Mouse (Mus musculus) forebrain, embryonic 14.5 days (tissue): ENCODE measurements around the gene Olfr877. TPM values are rescaled to one million over a fixed set of nuclear protein-coding genes. Genes with fewer than 3 reads are reported as not detected.

Experiments
- ATAC-seq: fragments of 200-750 bp; cut with Nextera tagmentation; 2 replicates; pipeline ENCODE4 v1.8.0; 2017; ENCODE audit warnings: mild to moderate bottlenecking, moderate library complexity
- DNase-seq: peaks from one replicate; pipeline ENCODE4 v3.0.0-alpha.2; 2015; ENCODE audit warnings: low spot score
- H3K27ac ChIP-seq: fragments of 300-500 bp; sonication (generic); 2 replicates; pipeline ENCODE4 v1.5.1; 2014; ENCODE audit warnings: low read depth, mild to moderate bottlenecking, control low read depth, low read length, moderate library complexity
- H3K27me3 ChIP-seq: fragments of 300-500 bp; sonication (generic); replicated peaks from 2 replicates; pipeline ENCODE4 v1.6.1; 2014; ENCODE audit warnings: low read length, control low read depth, mixed read lengths; ENCODE audit not compliant: control insufficient read depth, insufficient read depth
- H3K36me3 ChIP-seq: fragments of 300-500 bp; sonication (generic); 2 replicates; pipeline ENCODE4 v1.6.1; 2014; ENCODE audit warnings: low read length, control low read depth; ENCODE audit not compliant: control insufficient read depth, insufficient read depth
- H3K4me1 ChIP-seq: fragments of 300-500 bp; sonication (generic); 2 replicates; pipeline ENCODE4 v1.6.1; 2014; ENCODE audit warnings: antibody characterized with exemption, low read length, control low read depth; ENCODE audit not compliant: control insufficient read depth, insufficient read depth
- H3K4me2 ChIP-seq: fragments of 300-500 bp; sonication (generic); 2 replicates; pipeline ENCODE4 v1.6.1; 2014; ENCODE audit warnings: mild to moderate bottlenecking, control low read depth, low read length
- H3K4me3 ChIP-seq: fragments of 300-500 bp; sonication (generic); 2 replicates; pipeline ENCODE4 v1.5.1; 2014; ENCODE audit warnings: low read depth, low read length, control low read depth
- H3K9ac ChIP-seq: fragments of 300-500 bp; sonication (generic); 2 replicates; pipeline ENCODE4 v1.6.1; 2014; ENCODE audit warnings: mild to moderate bottlenecking, low read length, control low read depth, moderate library complexity
- H3K9me3 ChIP-seq: fragments of 300-500 bp; sonication (generic); replicated peaks from 2 replicates; pipeline ENCODE4 v1.6.1; 2016; ENCODE audit warnings: low read length, control low read depth, mixed read lengths; ENCODE audit not compliant: control insufficient read depth
- WGBS: fragments of 180-500 bp; shearing (Covaris S2); extraction: QIAGEN DNeasy Blood & Tissue Kit; methylation state at CpG from one replicate; pipeline ENCODE4 v1.1.7; 2014; 5-methylcytosine and 5-hydroxymethylcytosine counted together
- polyA plus RNA-seq: library from polyadenylated mRNA; unstranded; fragments of >200 nt; fragmentation: Nextera tagmentation; extraction: Ambion mirVana; gene quantifications from 2 replicates; pipeline ENCODE4 v1.2.1, GENCODE M21; 2014

The Olfr877 gene
- not detected in 2 replicates for polyA plus RNA-seq

- H3K9me3 ChIP-seq = no peaks in the 10 kb centered on the region
- 82% methylated on average over 4 of the region's 4 CpGs for WGBS
- DNase-seq = no peak
- H3K9ac ChIP-seq = no peak within 1 kb of the TSS
- H3K36me3 ChIP-seq = no peaks in the 10 kb centered on the region
- H3K4me2 ChIP-seq = no peak within 1 kb of the TSS
- H3K27me3 ChIP-seq = no peaks in the 10 kb centered on the region
- H3K27ac ChIP-seq = no peak within 1 kb of the TSS
- no peaks in the 10 kb centered on the region for H3K4me1 ChIP-seq
- no peak for ATAC-seq
- no peak within 1 kb of the TSS for H3K4me3 ChIP-seq
Measured at GRCm38 (mm10) chr9:37853969-37854368, at the start of gene Olfr877. Olfr877 (plus strand) TSS chr9:37854269.

GRCm38 (mm10) chr9:37807235-37807634, 46.8 kb upstream of the Olfr877 start:
- no peak overlapping the region for H3K27ac ChIP-seq
- no peaks in the 10 kb centered on the region for H3K4me1 ChIP-seq
- H3K4me3 ChIP-seq = no peak overlapping the region
- no peak overlapping the region for H3K9ac ChIP-seq
- no peak for ATAC-seq
- no peak for DNase-seq
- no peak overlapping the region for H3K4me2 ChIP-seq
- H3K9me3 ChIP-seq = no peaks in the 10 kb centered on the region
- no peaks in the 10 kb centered on the region for H3K36me3 ChIP-seq
- H3K27me3 ChIP-seq = no peaks in the 10 kb centered on the region

GRCm38 (mm10) chr9:37808456-37808855, 45.6 kb upstream of the Olfr877 start:
- Histone ChIP-seq H3K4me1 (no peaks in the 10 kb centered on the region), H3K4me3 (no peak overlapping the region), H3K9me3 (no peaks in the 10 kb centered on the region), H3K9ac (no peak overlapping the region), H3K27me3 (no peaks in the 10 kb centered on the region), H3K4me2 (no peak overlapping the region), H3K36me3 (no peaks in the 10 kb centered on the region), H3K27ac (no peak overlapping the region)
- 92% methylated on average over 3 of the region's 3 CpGs for WGBS
- no peak for ATAC-seq
- DNase-seq = no peak

GRCm38 (mm10) chr9:37808976-37809375, 45.1 kb upstream of the Olfr877 start:
- Histone ChIP-seq H3K36me3 (no peaks in the 10 kb centered on the region), H3K4me3 (no peak overlapping the region), H3K9ac (no peak overlapping the region), H3K4me1 (no peaks in the 10 kb centered on the region), H3K4me2 (no peak overlapping the region), H3K27ac (no peak overlapping the region), H3K9me3 (no peaks in the 10 kb centered on the region), H3K27me3 (no peaks in the 10 kb centered on the region)
- peak; percentile 8 for DNase-seq
- no peak for ATAC-seq
- 87% methylated on average over 2 of the region's 2 CpGs for WGBS

GRCm38 (mm10) chr9:37814696-37815095, 39.4 kb upstream of the Olfr877 start:
- H3K27ac ChIP-seq = no peak overlapping the region
- H3K4me2 ChIP-seq = no peak overlapping the region
- no peaks in the 10 kb centered on the region for H3K4me1 ChIP-seq
- ATAC-seq = no peak
- WGBS = 55% methylated on average over 3 of the region's 3 CpGs
- H3K9ac ChIP-seq = no peak overlapping the region
- no peaks in the 10 kb centered on the region for H3K36me3 ChIP-seq
- H3K9me3 ChIP-seq = no peaks in the 10 kb centered on the region
- no peak overlapping the region for H3K4me3 ChIP-seq
- no peaks in the 10 kb centered on the region for H3K27me3 ChIP-seq
- DNase-seq = peak; percentile 47

GRCm38 (mm10) chr9:37829881-37830280, 24.2 kb upstream of the Olfr877 start:
- H3K9me3 ChIP-seq = no peaks in the 10 kb centered on the region
- H3K4me1 ChIP-seq = no peaks in the 10 kb centered on the region
- H3K4me2 ChIP-seq = no peak overlapping the region
- no peak overlapping the region for H3K9ac ChIP-seq
- no peaks in the 10 kb centered on the region for H3K27me3 ChIP-seq
- ATAC-seq (no peak), DNase-seq (no peak)
- H3K27ac ChIP-seq = no peak overlapping the region
- H3K4me3 ChIP-seq = no peak overlapping the region
- no peaks in the 10 kb centered on the region for H3K36me3 ChIP-seq

- H3K27me3 ChIP-seq = no peaks in the 10 kb centered on the region
- ATAC-seq (no peak), DNase-seq (no peak)
- no peaks in the 10 kb centered on the region for H3K9me3 ChIP-seq
- 78% methylated on average over 1 of the region's 1 CpGs for WGBS
- no peak overlapping the region for H3K9ac ChIP-seq
- H3K4me3 ChIP-seq = no peak overlapping the region
- H3K36me3 ChIP-seq = no peaks in the 10 kb centered on the region
- no peak overlapping the region for H3K4me2 ChIP-seq
- no peaks in the 10 kb centered on the region for H3K4me1 ChIP-seq
- H3K27ac ChIP-seq = no peak overlapping the region
Measured at GRCm38 (mm10) chr9:37833341-37833740, 20.7 kb upstream of the Olfr877 start.

GRCm38 (mm10) chr9:37849267-37849666, 4.8 kb upstream of the Olfr877 start:
- H3K27ac ChIP-seq = no peak overlapping the region
- ATAC-seq (no peak), DNase-seq (no peak)
- no peaks in the 10 kb centered on the region for H3K36me3 ChIP-seq
- H3K4me1 ChIP-seq = no peaks in the 10 kb centered on the region
- no peaks in the 10 kb centered on the region for H3K9me3 ChIP-seq
- H3K4me3 ChIP-seq = no peak overlapping the region
- H3K9ac ChIP-seq = no peak overlapping the region
- no peak overlapping the region for H3K4me2 ChIP-seq
- no peaks in the 10 kb centered on the region for H3K27me3 ChIP-seq
- 87% methylated on average over 2 of the region's 2 CpGs for WGBS

- WGBS = 78% methylated on average over 1 of the region's 1 CpGs
- Histone ChIP-seq H3K4me2 (no peak overlapping the region), H3K9me3 (no peaks in the 10 kb centered on the region), H3K4me3 (no peak overlapping the region), H3K27me3 (no peaks in the 10 kb centered on the region), H3K27ac (no peak overlapping the region), H3K36me3 (no peaks in the 10 kb centered on the region), H3K4me1 (no peaks in the 10 kb centered on the region), H3K9ac (no peak overlapping the region)
- no peak for DNase-seq
- ATAC-seq = no peak
Measured at GRCm38 (mm10) chr9:37863325-37863724, 9.3 kb downstream of the Olfr877 start.
